ENCODE assay signal across 19 mouse cellular contexts in the genomic region with DNA sequence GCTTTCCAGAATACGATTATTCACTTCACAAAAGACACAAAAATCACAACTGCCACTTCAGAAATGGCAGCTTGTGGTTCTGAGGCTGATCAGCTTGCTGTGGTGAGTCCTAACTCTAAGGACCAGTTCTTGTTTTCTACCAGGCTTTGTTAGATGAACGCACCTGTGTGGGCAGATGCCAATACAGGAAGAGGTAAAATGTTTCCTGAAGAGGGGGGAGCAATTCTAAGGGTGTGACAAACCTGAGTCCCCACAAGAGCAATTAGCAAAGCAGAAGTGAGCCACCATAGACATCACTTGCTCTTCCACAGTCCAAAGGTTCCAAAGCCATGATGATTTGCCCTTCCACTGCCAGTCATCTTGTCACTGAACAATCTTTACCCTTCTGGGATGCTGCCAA.
"Had no signal": no experiment of that assay in that cellular context is flagged by ENCODE, and none has a peak within 500 bp of the region (broad histone marks: within the 10 kb centered on the region; RNA-seq: fewer than 3 reads in every experiment).

No protein-coding gene starts in this region.

- H3K27me3 ChIP-seq: limb, embryonic 13.5 days; liver, embryonic 12.5 days; liver, embryonic 15.5 days; lung, embryonic 15.5 days had no signal

- ATAC-seq: liver, embryonic 12.5 days had no signal

- H3K36me3 ChIP-seq: limb, embryonic 10.5 days; limb, embryonic 13.5 days; liver, embryonic 12.5 days; liver, embryonic 15.5 days; lung, embryonic 15.5 days had no signal

- DNase-seq: kidney, adult 18-20 months; kidney, adult 9 months; kidney, postnatal 14 days; kidney, postnatal 4 days; liver; lung, adult 18-20 months; lung, postnatal 10 days; lung, postnatal 36 days; midbrain, embryonic 14.5 days; right cerebral cortex, adult 18-20 months; right cerebral cortex, postnatal 14 days; thymus, adult 2 months; thymus, postnatal 14 days; thymus, postnatal 4 days had no signal
